Mouse (Mus musculus) heart, adult 8-10 months (tissue): Measurements from ENCODE around the gene Pmfbp1. TPM values are rescaled to one million over a fixed set of nuclear protein-coding genes. Genes with fewer than 3 reads are reported as not detected.

Experiments
- DNase-seq: peaks from one replicate; pipeline ENCODE4 v3.0.0; 2022; ENCODE audit warnings: low spot score
- total RNA-seq, 4 experiments: library from RNA; stranded (reverse); gene quantifications; 2 replicates each; pipeline ENCODE4 v1.2.4; 2022

Pmfbp1 gene
- total RNA-seq, 4 experiments from 2014 or later, result not detected

DNA sequence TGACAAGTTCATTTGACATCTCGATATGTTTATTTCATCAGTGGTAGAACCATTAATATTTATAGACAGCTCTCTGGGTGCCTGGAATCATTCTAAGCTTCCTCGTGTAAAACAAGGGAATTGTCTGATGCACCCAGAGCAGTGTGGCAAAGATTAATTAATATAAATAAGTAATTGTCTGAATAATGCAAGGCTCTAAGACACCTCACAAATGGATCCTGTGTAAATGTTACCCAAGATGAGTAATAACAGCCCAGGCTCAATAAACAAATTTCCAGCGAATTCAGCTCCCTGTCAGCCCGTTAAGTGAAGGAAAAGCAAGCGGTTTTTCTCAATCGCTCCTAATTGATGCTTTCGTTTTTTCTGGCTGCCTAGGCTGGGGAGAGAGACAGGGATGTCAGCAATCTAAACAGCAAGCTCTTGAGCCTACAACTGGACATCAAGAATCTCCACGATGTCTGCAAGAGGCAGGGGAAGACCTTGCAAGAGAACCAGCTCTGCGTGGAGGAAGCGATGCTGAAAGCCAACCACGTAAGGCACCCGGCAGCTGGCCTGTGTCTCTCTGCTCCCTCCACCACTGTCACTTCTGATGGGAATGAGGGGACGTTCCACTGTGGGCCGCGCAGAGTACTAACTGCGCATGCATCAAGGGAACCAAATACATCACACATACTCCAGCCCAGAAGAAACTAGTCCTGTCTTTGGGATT is 5.3 kb downstream of the Pmfbp1 start:
- DNase-seq, result no peak

DNA sequence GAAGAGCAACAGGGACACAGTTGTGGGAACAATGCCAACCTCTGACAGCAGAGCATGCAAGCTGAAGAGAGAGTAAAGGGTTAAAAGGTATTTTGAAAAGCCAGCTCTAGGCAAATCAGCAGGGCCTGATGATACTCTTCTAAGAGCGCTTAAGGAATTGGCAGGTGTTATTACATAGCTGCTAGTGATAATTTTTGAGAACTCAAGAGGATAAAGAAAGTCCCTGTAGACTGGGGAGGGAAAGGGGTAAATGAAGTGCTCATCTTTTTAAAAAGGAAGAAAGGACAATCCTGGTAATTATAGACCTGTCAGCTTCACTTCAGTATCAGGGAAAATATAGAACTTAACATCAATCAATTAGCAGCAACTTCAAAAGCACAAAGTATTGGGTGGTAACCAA is 9.7 kb downstream of the Pmfbp1 start:
- no peak for DNase-seq

DNA sequence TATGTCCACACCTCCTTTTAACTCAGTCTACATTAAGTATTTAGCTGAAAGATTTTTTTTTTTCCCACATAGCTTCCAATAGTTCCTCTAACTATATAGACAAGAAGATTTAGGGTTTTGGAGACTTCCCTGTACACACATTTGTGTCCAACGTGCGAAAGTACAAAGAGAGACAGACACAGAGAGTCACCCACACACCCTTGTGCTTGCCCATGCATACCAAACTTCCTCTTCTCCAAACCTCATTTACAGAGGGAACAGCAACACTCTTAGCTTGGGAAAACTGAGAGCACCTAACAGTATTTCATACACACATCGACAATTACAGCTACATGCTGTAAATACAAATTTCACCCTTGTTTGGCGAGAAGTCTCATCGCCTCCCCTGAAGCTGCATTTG is 11.7 kb downstream of the Pmfbp1 start:
- no peak for DNase-seq

DNA sequence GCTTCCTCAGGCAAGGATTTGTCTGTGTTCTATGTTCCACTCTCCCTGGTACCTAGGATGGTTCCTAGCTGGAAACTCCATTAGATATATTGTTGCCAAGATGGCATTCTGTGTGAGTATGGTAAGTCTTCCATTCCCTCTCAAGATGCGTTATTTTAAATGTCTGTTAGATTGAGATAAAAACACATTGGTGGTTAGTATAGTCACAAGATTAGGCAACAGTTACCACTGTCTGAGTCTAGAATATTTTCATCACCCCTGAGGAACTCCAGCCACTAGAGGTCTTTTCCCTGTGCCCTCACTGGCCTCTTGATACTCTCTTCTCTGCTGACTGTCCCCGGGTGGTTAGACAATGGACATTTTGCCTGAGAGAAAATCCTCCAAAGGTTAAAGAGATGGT is 30.2 kb downstream of the Pmfbp1 start:
- no peak for DNase-seq

DNA sequence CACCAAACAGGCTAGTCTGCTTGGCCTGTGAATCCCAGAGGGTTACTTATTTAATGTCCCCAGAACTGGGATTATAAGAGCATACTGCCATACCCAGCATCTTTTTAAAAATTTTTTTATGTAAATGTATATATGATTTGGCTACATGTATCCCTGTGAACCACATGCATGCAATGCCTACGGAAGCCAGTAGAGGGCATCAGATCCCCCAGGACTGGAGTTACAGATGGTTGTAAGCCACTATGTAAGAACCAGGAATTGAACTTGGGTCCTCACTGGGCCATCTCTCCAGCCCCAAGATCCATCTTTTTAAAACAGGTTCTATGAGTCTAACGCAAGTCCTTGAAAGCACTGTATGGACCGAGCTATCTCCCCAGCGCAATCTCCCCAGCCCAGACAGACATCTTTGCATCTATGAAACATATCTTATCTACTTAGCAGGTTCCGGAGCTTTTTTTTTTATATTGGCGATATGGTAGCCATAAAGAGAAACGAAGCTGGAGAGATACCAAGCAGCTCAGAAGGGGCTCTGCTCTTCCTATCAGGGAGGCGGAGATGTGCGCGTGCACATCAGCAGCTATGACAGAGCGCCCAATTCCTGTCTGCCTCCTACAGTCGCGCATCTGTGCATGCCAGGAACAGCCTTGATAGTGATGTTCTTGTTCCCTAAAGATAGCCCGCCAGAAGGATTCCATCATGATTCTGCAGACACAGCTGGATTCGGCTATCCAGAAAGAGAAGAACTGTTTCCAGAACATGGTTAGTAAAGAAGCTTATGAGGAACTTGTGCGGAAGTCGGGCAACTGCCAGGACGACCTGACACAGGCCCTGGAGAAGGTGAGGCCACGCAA is 41.5 kb downstream of the Pmfbp1 start:
- peak; percentile 21 for DNase-seq

DNA sequence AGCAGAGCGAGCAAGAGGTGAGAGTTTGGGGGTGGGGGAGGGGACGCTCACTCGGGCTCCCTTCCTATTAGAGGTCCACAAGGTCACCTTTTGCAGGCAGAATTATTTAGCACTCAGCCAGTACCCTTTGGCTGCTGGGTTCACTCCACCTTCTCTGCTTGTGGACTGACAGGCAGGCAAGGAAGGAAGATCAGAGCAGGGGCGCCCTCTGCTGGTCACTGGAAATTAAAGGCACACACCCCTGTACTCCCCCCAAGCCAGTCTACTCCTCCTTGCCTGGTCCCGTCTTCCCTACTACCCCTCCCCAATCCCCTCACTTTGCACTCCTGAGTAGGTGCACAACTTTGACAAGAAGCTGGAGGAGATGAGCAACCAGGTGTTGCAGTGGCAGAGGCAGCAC is 42.9 kb downstream of the Pmfbp1 start:
- DNase-seq, result peak; percentile 42

DNA sequence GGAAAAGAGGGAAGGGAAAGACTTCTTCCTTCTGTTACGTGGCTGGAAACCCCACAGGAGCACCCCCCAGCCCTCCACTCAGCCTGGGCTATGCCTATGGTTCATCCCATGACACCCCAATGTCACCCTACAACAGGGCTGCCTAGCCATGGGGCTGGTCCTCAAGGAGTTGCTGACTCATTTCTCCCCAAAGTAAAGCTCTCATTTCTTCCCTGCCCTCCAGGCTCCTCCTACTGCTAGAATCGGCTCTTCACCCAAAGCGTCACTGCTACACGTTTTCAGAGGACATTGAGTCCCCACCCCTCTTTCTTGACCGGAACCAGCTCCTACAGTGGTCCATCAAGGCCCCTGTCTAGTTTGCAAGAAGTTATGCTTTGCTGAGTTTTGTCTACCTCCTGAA is 48.3 kb downstream of the Pmfbp1 start:
- no peak for DNase-seq

DNA sequence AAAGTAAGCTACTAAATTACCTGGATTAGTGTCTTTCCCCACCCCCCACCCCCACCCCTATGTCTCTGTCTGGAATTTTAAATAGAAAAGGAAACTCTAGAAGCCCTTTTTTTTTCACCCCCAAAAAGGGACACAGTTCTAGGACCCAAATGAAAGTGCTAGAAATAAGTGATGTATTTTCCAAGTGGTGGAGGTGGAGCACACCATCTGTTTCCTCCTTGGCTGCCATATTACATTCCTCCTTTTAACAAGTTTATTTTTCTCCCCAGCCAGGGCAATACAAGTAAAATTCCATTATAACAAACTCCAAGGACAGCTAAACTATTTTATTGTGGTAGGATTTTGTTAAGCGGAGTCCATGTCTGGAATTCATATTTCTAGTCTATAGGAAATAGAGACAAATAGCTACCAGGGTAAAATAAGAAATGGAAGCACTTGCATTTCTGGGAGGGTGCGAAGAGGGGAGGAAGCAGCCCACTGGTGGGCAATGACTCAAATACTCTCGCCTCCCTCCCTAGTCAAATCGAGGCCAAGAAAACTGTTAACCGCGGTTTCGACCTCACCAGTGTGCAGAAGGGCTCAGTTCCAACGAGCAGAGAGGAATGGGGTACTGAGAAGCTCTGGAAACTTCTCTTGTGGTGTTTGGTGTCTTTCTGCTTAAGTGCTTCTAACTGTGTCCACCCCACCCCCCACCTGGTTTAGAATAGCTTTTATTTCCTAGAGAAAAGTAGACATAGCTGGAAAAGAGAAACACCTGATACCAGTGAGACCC is 49.1 kb downstream of the Pmfbp1 start:
- DNase-seq, result no peak

DNA sequence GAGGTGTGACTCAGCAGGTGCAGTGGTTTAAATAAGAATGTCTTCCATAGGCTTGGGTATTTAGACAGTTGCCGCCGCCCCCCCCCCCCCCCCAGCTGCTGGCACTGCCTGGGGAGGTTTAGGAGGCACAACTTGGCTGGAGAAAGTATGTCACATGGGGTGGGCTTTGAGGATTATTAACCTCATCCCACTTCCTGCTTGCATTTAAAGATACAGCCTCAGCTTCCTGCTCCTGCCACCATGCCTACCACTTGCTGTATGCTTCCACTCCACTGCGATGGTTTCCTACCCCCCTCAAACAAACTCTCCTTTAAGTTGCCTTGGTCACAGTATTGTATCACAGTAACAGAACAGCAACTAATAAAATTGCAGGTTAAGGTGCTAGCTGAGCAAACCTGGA is 50.2 kb downstream of the Pmfbp1 start:
- DNase-seq, result no peak

DNA sequence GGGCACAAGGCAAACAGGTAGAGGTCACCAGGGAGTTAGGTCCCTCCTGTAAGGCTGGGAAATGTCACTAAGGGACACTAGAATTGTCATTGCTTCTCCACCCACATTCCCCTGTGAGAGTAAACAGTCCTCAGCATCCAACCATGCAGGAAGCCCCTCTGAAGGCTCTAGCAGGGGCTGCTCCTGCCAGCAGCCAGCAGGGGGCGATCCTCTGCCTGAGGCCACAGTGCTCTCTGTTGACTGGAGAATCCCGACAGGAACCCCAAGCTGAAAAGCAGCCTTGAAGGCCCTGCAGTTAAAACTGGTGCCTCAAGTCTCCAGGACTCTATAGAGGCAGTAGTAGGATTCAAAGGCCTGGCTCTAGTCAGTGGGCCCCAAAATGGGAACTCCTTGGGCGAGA is 57.8 kb downstream of the Pmfbp1 start:
- DNase-seq, result no peak

DNA sequence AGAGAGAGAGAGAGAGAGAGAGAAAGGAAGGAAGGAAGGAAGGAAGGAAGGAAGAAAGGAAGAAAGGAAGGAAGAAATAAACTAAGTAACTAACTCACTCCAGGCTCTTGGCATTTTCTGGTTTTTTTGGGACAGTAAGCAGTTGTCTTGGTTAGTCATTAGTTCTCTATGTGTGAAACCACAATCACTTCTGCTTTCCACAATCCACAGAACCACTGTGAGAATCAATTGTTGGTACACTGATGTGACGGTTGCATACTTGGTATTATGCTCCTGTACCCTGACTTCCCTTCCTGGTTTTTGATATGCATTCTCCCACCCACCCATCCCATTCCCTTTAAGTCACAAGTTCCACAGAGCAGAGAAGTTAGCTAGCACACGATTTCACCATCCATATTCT is 70.1 kb downstream of the Pmfbp1 start:
- DNase-seq, result no peak

DNA sequence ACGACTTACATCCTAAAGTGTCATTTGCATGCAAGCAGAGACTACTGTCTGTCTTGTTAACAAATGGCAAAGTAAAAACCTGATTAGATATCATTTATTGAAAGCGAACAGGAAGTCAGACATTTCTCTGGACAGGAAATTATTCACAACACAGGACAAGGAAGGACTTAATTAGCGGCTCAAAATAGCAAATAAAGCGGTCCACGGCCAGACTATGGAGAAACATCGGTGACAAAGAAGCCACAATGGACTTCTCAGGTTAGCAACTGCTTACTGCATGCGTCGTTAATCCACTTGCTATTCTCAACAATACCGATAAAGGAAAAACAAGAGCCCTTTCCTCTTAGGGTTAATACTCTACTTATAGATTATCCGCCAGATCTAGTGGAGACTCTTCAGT is 70.9 kb downstream of the Pmfbp1 start:
- DNase-seq, result no peak

DNA sequence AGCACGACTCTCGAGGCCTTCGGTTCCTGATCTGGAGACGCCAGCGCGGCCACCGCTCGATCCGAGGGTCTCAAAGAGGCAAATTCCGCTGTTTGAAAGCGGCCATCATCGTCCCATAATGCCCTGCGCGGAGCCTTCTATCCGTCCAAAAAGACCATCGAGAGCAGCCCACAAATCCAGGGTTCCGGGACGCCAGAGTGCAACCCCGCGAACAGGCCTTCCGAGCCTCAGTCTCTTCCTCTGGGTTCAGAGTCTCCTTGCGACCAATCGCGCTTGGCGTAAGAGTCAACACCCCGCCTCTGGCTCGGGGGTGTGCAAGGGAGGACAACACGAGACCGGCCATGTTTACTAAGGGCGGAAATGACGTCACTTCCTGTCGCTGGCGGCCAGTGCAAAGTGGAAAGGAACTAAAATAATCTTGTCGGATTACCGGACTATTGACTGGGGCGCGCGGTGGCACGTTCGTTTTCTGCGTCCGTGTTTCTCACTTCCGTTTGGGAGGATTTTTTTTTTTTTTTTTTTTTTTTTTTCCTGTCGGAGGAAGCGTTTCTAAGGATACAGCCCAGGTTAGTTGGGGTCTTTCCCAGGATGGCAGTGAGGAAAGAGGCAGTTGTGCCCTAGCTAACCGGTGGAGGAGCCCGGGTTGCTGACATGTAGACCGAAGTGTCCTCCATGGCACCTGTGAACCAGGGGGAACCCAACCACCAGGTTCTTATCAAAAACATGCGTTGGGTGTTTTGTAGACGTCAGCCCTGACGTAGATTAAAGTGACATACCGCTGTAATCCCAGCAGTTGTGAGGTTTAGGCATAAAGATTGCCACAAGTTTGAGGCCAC is 71.9 kb downstream of the Pmfbp1 start, which contains the start of the genes Dhx38 and Txnl4b:
Gene Dhx38, minus strand, starts transcription at position 364 of the 836 bp plus-strand sequence.
Gene Txnl4b, plus strand, starts transcription at position 395 of the 836 bp plus-strand sequence.
- DNase-seq, result peak; percentile 100

DNA sequence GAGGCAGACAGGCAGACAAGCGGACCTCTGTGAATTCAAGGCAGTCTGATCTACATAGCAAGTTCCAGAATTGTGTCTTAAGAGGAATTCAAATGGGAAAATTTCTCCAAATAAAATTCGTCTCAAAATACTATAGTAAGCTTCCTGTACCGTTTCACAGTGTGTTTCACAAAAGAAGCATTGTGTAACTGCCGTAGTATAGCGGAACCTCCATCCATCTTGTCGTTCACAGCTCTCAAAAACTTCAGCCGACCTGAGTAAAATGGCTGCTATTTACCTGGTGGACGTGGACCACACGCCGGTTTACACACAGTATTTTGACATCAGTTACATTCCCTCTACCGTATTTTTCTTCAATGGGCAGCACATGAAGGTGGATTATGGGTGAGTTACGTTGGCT is 77.3 kb downstream of the Pmfbp1 start:
- DNase-seq, result no peak

DNA sequence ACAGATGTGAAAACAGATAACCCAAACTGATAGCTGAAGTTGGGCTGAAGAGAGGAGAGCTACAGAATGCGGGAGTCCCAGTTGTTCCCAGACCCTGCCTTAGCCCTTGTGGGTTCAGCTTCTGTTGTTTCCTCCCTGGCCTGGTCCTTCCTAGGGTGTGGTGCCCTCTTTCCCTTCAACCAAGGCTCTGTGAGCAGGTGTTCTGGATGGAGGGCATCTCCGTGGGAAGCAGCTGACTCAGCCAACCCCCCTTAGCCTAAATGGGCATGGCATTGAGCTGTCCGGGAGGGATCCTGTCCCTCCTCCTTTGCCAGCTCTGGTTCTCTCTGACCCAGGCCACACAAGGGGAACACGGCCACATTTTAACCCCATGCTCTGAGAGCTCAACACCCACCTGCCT is 82.5 kb downstream of the Pmfbp1 start:
- DNase-seq, result no peak

DNA sequence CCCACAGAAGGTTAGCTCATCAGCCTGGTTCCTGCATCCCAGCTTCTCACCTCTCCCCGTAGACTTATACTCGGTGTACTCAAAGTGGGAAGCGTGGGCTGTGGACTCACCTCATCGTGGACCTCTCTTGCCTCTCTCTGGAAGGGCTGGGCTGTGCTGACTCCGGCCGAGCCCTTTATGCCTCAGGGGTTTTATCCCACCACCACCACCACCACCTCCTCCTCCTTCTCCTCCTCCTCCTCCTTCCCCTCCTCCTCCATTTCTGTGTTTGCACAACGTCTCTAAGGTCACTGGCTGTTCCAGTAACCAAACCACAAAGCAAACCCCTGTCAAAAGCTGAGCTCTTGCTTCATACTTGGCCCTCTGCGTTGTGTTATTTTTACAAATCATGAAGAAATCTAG is 85.1 kb downstream of the Pmfbp1 start, which contains the start of gene Hp:
Gene Hp, minus strand, starts transcription at position 273 of the 402 bp plus-strand sequence.
- DNase-seq, result no peak

DNA sequence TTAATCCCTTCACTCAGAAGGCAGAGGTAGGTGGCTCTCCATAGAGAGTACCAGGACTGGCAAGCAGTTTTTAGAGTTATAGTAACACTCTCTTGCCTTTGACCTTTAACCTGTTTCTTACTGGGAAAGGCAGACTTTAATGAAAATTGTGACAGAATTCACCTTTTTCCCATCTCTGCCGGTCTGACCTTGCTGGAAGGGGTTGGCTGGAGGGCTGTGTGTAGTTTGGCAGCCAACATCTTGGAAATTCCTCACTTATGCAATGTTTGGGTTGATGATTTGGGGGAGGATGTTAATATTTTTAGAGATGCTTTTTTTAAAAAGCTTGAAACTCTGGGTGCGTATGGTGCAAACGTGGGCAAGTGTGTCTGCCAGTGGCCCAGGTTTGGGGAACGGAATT is 90.5 kb downstream of the Pmfbp1 start:
- DNase-seq, result no peak

DNA sequence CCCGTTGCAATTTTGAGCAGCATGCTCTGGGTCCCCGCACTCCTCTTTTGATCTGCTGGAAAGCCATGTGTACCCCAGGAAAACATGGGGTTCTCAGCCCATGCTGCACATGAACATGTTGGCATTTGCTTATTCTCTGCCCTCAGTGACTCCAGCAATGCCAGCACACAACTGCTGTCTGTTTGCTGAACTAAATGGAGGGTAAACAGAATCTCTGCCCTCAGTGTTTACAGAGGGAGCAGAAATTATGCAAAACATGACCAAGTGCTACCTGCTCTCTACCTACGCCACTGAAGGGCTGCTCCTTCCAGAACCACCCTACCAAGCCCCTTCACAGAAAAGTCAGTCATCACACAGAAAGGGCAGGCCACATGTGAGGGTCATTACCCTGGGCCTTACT is 91.0 kb downstream of the Pmfbp1 start:
- no peak for DNase-seq

DNA sequence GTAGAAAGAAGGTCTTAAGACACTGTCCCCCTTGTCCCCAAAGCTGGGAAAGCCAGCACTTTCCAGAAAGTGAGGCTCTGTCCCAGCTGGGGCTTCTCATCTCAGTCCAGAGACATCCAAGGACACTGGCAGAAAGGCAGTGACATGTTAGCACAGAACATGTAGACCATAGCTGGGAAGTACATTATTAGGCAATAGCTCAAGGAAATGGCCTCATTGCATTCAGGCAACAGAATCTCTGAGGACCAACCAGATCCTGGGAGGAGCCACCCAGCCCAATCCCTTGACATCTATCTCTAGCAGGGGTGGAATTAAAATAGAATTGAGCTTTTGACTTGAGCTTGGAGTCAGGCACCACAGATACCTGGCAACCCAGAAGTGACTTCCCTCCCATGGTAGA is 91.8 kb downstream of the Pmfbp1 start:
- no peak for DNase-seq

DNA sequence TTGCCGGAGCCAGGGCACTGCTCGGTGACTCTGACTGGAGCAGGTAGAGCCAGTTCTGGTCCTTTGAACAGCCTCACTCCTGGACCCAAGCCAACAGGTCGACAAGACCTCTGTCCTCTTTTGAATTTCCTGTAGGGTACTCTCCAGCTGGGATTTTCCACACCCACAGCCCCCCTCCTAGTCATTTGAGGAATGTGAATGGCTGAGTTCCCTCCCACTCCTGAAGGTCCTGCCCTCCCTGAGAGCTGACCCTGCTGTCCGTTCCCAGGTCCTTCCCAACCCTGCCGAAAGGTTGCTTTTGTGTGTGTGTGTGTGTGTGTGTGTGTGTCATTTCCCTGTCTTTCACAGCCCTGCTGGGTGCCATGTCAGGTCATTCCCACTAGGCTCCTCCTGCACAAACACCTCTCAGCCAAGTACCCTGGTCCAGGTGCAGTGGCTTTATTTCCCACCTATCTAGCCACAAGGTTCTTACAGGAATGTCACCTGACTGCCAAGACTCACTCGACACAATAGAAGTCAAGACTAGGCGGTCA is 93.2 kb downstream of the Pmfbp1 start:
- DNase-seq, result no peak

DNA sequence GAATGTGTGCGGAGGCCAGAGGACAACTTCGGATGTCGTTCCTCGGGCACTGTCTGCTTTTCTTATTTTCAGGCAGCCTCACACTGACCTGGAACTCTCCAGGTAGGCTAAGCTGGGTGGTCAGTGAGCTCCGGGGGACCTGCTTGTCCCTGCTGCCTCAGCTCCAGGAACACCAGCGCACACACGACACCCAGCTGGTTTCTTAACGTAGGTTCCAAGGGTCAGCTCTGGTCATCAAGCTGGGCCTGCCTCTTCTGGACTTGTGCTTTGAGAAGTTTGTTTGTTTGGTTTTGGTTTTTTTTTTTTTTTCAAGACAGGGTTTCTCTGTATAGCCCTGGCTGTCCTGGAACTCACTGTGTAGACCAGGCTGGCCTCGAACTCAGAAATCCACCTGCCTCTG is 97.1 kb downstream of the Pmfbp1 start:
- DNase-seq, result no peak
